Mouse (Mus musculus) right cerebral cortex, postnatal 36 days (tissue): ENCODE results near the gene Endou.
"Not testable (repeated sequence)": the region's sequence is repeated elsewhere in the genome, so short reads cannot be mapped to it uniquely, and the experiment has no call there.

Source experiments
- DNase-seq, 2 experiments: peaks; one replicate each; pipeline ENCODE4 v3.0.0; 2022; ENCODE audit warnings: low spot score in 2 of 2, mixed read lengths in 1 of 2

Gene Endou

GRCm38 (mm10) chr15:97684118-97684517 is 47.0 kb downstream of the Endou start:
- no peak for DNase-seq

GRCm38 (mm10) chr15:97682053-97682452 is 49.1 kb downstream of the Endou start:
- DNase-seq = no peak

GRCm38 (mm10) chr15:97679991-97680681 is 51.0 kb downstream of the Endou start:
- no peak for DNase-seq

GRCm38 (mm10) chr15:97677341-97677740 is 53.8 kb downstream of the Endou start:
- no peak for DNase-seq

- DNase-seq = no peak
These were observed 55.2 kb downstream of the Endou start for GRCm38 (mm10) chr15:97675927-97676326.

DNA sequence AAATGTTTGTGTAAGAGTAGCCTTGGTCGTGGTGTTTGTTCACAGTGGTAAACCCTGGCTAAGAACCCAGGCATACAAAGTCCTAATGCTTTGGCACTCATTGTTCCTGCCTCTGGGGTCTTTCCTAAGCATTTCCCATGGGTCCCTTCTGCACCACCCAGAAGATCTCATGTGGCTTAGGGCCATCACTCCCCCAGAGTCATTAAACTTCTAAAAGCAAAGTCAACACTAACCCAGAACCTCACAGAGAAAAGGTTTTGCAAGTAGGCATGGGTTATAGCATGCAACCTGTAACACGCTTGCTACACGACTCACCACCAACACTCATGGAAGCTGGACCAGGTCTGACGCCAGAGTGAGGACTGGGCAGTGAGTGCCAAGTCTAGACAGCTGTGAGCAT is 56.7 kb downstream of the Endou start:
- DNase-seq = no peak

- no peak for DNase-seq
These were observed 57.7 kb downstream of the Endou start for GRCm38 (mm10) chr15:97673256-97674000.

GRCm38 (mm10) chr15:97672211-97672765 is 58.9 kb downstream of the Endou start:
- peak; percentile 62 to 76 for DNase-seq

- DNase-seq = no peak
These were observed 60.6 kb downstream of the Endou start for GRCm38 (mm10) chr15:97670554-97670953.

GRCm38 (mm10) chr15:97668158-97668877 is 62.8 kb downstream of the Endou start:
- DNase-seq = not testable (repeated sequence)

GRCm38 (mm10) chr15:97667437-97667836 is 63.7 kb downstream of the Endou start:
- no peak for DNase-seq

DNA sequence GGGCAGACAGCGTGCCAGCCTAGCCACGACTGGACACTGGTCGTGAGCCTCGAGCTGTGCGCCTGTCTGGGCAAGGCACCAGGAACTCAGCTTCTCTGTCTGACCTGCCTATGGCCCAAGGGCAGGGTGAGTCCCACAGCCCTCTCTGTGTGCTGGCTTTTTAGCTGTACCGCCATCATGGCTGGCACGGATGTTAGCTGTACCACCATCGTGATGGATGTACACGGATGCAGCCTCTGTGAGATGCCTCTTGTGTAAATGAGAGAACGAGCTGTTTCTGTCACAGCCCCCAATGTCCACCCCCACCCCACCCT is 64.7 kb downstream of the Endou start:
- DNase-seq = no peak

GRCm38 (mm10) chr15:97665770-97666456 is 65.2 kb downstream of the Endou start:
- no peak for DNase-seq

DNA sequence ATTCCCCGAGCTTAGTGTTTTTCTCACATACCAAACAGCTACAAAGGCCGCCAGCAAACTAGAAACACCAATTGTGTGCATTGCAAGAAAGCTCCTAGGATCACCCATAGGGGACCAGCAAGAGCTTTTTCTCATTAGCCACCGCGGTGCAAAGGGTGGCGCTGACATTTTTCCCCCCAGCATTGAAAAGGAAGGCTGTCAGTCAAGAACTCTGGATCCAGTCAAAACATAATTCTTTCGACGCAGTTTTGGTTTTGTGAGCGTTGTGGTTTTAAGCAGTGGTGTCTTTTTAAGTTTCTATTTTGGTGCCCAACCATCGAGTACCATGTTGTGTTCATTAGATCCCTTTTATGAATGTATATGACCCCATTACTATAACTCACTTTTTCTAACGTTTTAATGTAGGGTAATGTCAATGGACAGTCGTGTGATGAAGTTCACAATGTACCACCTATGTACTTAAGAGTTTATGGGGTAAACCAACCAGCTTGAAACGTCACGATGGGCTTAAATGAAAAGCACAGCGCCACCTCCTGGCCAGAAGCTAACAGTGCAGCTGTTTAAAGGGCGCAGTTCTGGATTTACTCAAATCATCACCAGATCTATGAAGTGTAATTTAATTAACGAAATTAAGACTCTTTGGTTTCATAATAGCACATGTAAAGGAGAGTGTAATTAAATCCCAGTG is 66.0 kb downstream of the Endou start:
- DNase-seq = no peak

GRCm38 (mm10) chr15:97663750-97664406 is 67.3 kb downstream of the Endou start:
- peak; percentile 33 to 34 for DNase-seq
